Mouse (Mus musculus): Measurements from ENCODE around the gene Ankrd33b. TPM values are rescaled to one million over a fixed set of nuclear protein-coding genes. Genes with fewer than 3 reads are reported as not detected.

The Ankrd33b gene
- polyA plus RNA-seq (2012; rRNA removed) = 0.25 and 0.31 TPM in 2 replicates

DNA sequence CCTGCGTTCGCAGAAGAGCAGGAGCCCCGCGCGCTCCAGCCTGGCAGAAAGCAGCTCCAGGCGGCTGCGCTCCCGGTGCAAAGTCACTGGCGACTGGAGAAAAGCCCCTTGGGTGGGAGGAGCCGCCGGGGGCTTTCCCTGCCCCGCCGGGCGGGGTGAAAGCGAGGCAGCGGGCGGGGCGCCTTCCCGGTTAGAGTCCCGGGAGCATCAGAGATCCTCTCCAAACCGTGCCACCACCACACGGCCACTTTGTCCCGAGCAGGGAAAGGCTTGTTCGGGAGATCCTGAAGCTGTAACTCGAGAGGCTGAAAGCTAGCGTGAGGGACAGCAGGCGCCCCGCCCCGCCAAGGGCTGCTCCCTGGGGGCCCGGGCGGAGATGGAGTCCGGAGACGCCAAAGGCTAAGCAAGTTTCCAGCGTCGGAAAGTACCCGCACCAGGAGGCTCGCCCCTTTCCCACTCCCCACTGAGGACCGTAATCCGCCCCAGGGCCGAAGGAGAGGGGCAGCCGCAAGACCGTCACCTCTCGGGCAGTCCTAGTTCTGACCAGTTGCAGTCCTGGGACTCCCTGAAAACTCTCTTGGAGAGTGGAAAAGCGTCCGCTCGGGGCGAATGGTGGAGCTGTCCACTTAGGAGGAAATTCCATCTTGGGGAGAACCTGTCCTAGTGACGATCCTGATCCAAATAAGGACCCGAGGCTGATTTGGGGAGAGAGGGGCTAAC, at the start of gene Ankrd33b:
Ankrd33b (minus strand) TSS at position 246 of the 720 bp plus-strand sequence.

Other genes starting within 250 kb of the Ankrd33b start
- 18.4 and 24.8 TPM in 2 replicates for gene Dap, start 143.4 kb downstream of the Ankrd33b start, polyA plus RNA-seq (2012; rRNA removed)
- gene Ropn1l, start 86.0 kb upstream of the Ankrd33b start, polyA plus RNA-seq (2012; rRNA removed) = 0.80 and 1.3 TPM in 2 replicates
- gene March6, start 163.3 kb upstream of the Ankrd33b start, polyA plus RNA-seq (2012; rRNA removed) = 8.6 and 10.7 TPM in 2 replicates
- 4.7 and 5.7 TPM in 2 replicates for gene Cmbl, start 197.7 kb upstream of the Ankrd33b start, polyA plus RNA-seq (2012; rRNA removed)
- 174 and 189 TPM in 2 replicates for gene Cct5, start 234.1 kb upstream of the Ankrd33b start, polyA plus RNA-seq (2012; rRNA removed)
- 6.6 and 7.9 TPM in 2 replicates for gene Fam173b, start 234.1 kb upstream of the Ankrd33b start, polyA plus RNA-seq (2012; rRNA removed)

Measured in liver, embryonic 14 days (tissue).